Mouse (Mus musculus) CD4-positive, CD25-positive, alpha-beta regulatory T cell, adult 4 months (primary cell): ENCODE data around the gene Keap1. TPM values are rescaled to one million over a fixed set of nuclear protein-coding genes. Genes with fewer than 3 reads are reported as not detected.
"Not testable (repeated sequence)": the region's sequence is repeated elsewhere in the genome, so short reads cannot be mapped to it uniquely, and the experiment has no call there.

Experiments
- ATAC-seq: one replicate; pipeline ENCODE4 v1.8.0; 2017
- polyA plus RNA-seq, 2 experiments: library from polyadenylated mRNA; unstranded; fragments of 100-300 nt; shearing (Covaris generic); gene quantifications; one replicate each; pipeline ENCODE4 v1.2.1; 2017

Gene Keap1
- polyA plus RNA-seq, 2 experiments from 2014 or later = 20.1 to 43.4 TPM

- ATAC-seq = peak; percentile 24
Observed at GRCm38 (mm10) chr9:21227342-21227741, 11.8 kb downstream of the Keap1 start.

DNA sequence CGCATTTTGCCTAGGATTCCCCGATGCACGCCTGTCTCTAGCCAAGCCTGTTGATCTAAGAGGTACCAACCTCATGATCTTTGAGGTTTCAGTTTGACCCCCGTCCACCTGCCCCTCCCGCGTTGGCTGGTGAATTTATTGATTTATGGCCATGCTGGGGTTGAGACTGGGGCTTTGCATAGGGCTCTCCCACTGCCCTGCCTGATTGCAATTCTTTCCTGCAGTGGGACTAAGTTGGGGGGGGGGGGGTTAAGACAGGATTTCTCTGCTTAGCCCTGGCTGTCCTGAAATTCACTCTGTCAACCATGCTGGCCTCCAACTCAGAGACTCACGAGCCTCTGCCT is 13.8 kb downstream of the Keap1 start:
- no peak for ATAC-seq

DNA sequence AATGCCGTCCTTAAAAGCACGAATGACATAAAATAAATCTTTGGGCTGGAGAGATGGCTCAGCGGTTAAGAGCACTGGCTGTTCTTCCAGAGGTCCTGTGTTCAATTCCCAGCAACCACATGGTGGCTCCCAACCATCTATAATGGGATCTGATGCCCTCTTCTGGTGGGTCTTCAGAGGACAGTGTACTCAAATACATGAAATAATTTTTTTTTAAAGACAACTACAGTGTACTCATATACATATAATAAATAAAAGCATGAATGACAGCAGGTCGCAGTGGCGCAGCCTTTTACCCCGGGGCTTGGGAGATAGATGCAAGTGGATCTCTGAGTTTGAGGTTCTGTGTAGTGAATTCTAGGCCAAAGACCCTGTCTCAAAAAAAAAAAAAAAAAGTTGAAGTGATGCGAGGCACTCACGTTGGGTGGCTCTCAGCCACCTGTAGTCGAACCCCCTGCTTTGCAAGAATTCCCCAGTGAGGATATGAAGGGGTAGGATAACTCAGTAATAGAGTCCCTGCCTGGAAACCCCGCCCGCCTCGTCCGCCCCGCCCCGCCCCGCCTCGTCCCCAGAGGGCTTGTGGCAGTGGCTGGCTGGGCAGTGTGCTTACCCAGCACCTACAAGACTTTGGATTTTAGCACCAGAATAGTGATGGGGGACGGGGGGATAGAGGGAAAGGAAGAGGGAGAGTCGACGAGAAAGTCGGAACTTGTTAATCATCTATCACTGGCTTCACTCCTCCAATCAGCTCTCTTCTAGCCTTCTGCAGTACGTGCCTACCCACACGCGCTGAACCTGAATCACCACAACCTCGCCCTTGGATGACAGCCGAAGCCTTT is 14.4 kb downstream of the Keap1 start:
- peak; percentile 32 for ATAC-seq

- no peak for ATAC-seq
Observed at GRCm38 (mm10) chr9:21223906-21224305, 15.3 kb downstream of the Keap1 start.

GRCm38 (mm10) chr9:21223490-21223889 is 15.7 kb downstream of the Keap1 start:
- not testable (repeated sequence) for ATAC-seq

GRCm38 (mm10) chr9:21221383-21221929 is 17.7 kb downstream of the Keap1 start:
- peak; percentile 75 for ATAC-seq

GRCm38 (mm10) chr9:21220490-21221382 is 18.4 kb downstream of the Keap1 start:
- peak; percentile 88 for ATAC-seq

- ATAC-seq = no peak
Observed at GRCm38 (mm10) chr9:21219820-21220219, 19.3 kb downstream of the Keap1 start.

GRCm38 (mm10) chr9:21216050-21216841 is 22.9 kb downstream of the Keap1 start:
- no peak for ATAC-seq

- no peak for ATAC-seq
Observed at GRCm38 (mm10) chr9:21213617-21214190, 25.5 kb downstream of the Keap1 start.

GRCm38 (mm10) chr9:21211624-21212023 is 27.5 kb downstream of the Keap1 start:
- no peak for ATAC-seq

DNA sequence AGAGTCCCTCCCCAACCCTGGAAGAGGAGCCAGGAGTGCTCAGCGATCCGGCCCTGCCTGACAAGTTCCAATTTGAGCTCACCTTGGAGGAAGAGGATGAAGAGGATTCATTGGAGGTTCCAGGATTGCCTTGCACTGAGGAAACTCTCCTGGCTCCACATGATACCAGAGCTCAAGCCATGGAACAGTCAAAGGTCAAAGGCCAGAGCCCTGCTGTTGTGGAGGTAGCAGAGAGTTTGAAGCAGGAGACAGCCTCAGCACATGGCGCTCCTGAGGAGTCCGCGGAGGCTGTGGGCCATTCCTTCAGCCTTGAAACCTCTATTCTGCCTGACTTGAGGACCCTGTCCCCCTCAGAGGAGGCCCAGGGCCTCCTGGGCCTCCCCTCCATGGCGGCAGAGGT is 28.3 kb downstream of the Keap1 start:
- no peak for ATAC-seq

GRCm38 (mm10) chr9:21208626-21209025 is 30.5 kb downstream of the Keap1 start:
- ATAC-seq = no peak

GRCm38 (mm10) chr9:21206848-21207247 is 32.3 kb downstream of the Keap1 start:
- ATAC-seq = no peak

- ATAC-seq = no peak
Observed at GRCm38 (mm10) chr9:21204528-21205272, 34.5 kb downstream of the Keap1 start.

DNA sequence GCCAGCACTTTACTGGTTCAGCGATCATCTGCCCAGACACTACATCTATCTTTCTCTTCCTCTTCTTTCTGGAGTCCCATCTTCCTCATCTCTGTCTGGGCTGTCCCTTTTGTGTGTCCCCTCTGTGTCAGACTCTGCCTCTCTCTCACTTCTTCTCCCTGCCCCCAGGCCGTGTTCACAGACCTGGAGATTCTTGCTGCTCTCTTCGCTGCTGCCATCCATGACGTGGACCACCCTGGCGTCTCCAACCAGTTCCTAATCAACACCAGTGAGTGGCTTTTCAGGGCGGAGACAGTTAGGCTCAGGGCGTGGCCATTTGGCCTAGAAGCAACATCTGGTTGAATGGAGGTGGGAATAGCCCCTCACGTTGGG is 35.0 kb downstream of the Keap1 start:
- no peak for ATAC-seq

DNA sequence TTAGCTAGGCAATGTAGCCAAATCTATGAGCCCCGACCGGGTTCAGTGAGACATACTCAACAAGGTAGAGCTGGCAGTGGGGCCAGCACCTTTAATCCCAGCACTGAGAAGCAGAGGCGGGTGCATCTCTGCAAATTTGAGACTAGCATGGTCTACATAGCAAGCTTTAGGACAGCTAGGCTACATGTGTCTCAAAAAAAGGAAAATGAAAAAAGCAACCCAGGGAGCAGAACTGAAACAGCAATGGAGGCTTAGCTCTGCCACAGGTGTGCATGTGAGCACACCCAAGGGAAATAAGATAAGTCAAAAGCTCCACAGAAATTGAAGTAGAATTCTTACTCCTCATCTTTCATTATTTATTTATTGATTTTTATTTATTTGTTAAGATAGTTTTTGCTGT is 40.2 kb downstream of the Keap1 start:
- no peak for ATAC-seq

DNA sequence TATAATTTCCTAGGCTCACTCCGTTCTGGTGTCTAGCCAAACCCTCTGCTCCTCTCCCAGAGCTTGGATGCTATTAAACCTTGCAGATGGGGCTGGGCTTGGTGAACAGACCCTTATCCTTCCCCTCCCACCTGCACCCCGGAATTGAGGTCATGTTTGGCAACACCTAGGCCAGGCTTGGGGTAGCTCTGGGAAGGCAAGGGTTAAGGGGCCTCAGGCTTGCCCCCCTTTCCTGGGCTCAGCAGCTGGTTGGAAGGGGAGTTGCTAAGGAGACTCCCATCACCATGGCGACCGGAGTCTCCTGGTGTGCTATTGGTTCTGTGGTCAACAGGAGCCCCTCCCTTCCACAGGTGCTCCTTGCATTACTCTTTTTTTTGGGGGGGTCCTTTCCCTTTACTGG is 41.2 kb downstream of the Keap1 start:
- ATAC-seq = no peak

GRCm38 (mm10) chr9:21196521-21197433 is 42.4 kb downstream of the Keap1 start:
- no peak for ATAC-seq
